Mouse (Mus musculus) liver, adult 2 months (tissue): ENCODE measurements around the gene Snx20.
A peak's percentile ranks its signal among the peaks of the same experiment; 100 is the strongest.

Experiments
- CTCF ChIP-seq: fragments of 200-500 bp; IDR thresholded peaks from 2 replicates; pipeline ENCODE4 v1.5.1; 2011; ENCODE audit warnings: low read depth, low read length, control low read depth
- POLR2A ChIP-seq: fragments of 200-500 bp; IDR thresholded peaks from 2 replicates; pipeline ENCODE4 v1.6.1; 2011; ENCODE audit warnings: low read length, control low read depth; ENCODE audit not compliant: insufficient read depth; ENCODE audit errors: extremely low read depth

GRCm38 (mm10) chr8:88621408-88621807, 14.5 kb downstream of the Snx20 start:
- TF ChIP-seq CTCF = peak; percentile 80
- no peak for TF ChIP-seq POLR2A
